In genomic region chr7:90059629-90060301, GRCm38 (mm10) we compare ENCODE assay signal across 8 mouse cellular contexts.
DNase-seq lines count a peak whose midpoint lies in the region; ATAC-seq lines count a peak whose summit lies in the region.

No protein-coding gene starts in this region.

- H3K36me3 ChIP-seq in embryonic facial prominence, embryonic 13.5 days: no peaks in the 10 kb centered on the region
- no peaks in the 10 kb centered on the region for H3K36me3 ChIP-seq in lung, embryonic 16.5 days (ENCODE audit: control insufficient read depth, insufficient read depth, low read length)
- no peaks in the 10 kb centered on the region for H3K36me3 ChIP-seq in forebrain, embryonic 14.5 days (ENCODE audit: control insufficient read depth, insufficient read depth, low read length)

- intact Hi-C loops in left cerebral cortex, postnatal 4 days (cut with DNase I): no loop called here
- intact Hi-C loops in gastrocnemius, postnatal 14 days (cut with DNase I; ENCODE audit: low total_unique reads): no loop called here

- peak; percentile 43; the same call in 1 of the 2 replicates for ATAC-seq in embryonic facial prominence, embryonic 13.5 days (ENCODE audit: insufficient number of reproducible peaks, insufficient read depth, low FRiP score, low TSS enrichment, low read depth)
- ATAC-seq in lung, embryonic 16.5 days (ENCODE audit: low read depth): peak; percentile 25
- no peak for ATAC-seq in forebrain, embryonic 14.5 days

- 59% methylated on average over 6 of the region's 6 CpGs for WGBS in embryonic facial prominence, embryonic 13.5 days
- WGBS in lung, embryonic 16.5 days: 57% methylated on average over 6 of the region's 6 CpGs
- WGBS in forebrain, embryonic 14.5 days: 83% methylated on average over 6 of the region's 6 CpGs

- H3K9me3 ChIP-seq in embryonic facial prominence, embryonic 13.5 days: no peaks in the 10 kb centered on the region
- H3K9me3 ChIP-seq in lung, embryonic 16.5 days (ENCODE audit: control insufficient read depth, low read length): no peaks in the 10 kb centered on the region
- no peaks in the 10 kb centered on the region for H3K9me3 ChIP-seq in forebrain, embryonic 14.5 days (replicated peaks; ENCODE audit: control insufficient read depth, low read length)

- no peak overlapping the region for H3K9ac ChIP-seq in embryonic facial prominence, embryonic 13.5 days
- H3K9ac ChIP-seq in lung, embryonic 16.5 days (ENCODE audit: low read length): peak overlapping the region; percentile 35
- H3K9ac ChIP-seq in forebrain, embryonic 14.5 days (ENCODE audit: low read length): no peak overlapping the region

- H3K4me2 ChIP-seq in embryonic facial prominence, embryonic 13.5 days: no peak overlapping the region
- no peak overlapping the region for H3K4me2 ChIP-seq in lung, embryonic 16.5 days (ENCODE audit: low read depth, low read length)
- H3K4me2 ChIP-seq in forebrain, embryonic 14.5 days (ENCODE audit: low read length): no peak overlapping the region

- no peak overlapping the region for H3K4me3 ChIP-seq in embryonic facial prominence, embryonic 13.5 days
- H3K4me3 ChIP-seq in lung, embryonic 16.5 days (ENCODE audit: low read length): no peak overlapping the region
- H3K4me3 ChIP-seq in forebrain, embryonic 14.5 days (ENCODE audit: low read depth, low read length): no peak overlapping the region

- peak; percentile 23 to 41 for DNase-seq in left cerebral cortex, adult 18-20 months (ENCODE audit: low spot score in 2 of 2)
- no peak for DNase-seq in left cerebral cortex, postnatal 4 days
- peak; percentile 59 for DNase-seq in kidney, postnatal 14 days
- DNase-seq in thymus, adult 18-20 months: peak; percentile 41 to 69
- DNase-seq in forebrain, embryonic 14.5 days (ENCODE audit: low spot score): no peak
- no peak for DNase-seq in gastrocnemius, postnatal 14 days

- H3K4me1 ChIP-seq in embryonic facial prominence, embryonic 13.5 days: peaks cover 21% of the 10 kb centered on the region
- peaks cover 26% of the 10 kb centered on the region for H3K4me1 ChIP-seq in lung, embryonic 16.5 days (replicated peaks; ENCODE audit: control insufficient read depth, insufficient read depth, low read length)
- no peaks in the 10 kb centered on the region for H3K4me1 ChIP-seq in forebrain, embryonic 14.5 days (ENCODE audit: control insufficient read depth, insufficient read depth, low read length)

- peak overlapping the region; percentile 71 for H3K27ac ChIP-seq in embryonic facial prominence, embryonic 13.5 days
- H3K27ac ChIP-seq in lung, embryonic 16.5 days (ENCODE audit: low read length): peak overlapping the region; percentile 73
- no peak overlapping the region for H3K27ac ChIP-seq in forebrain, embryonic 14.5 days (ENCODE audit: low read depth, low read length)

- H3K27me3 ChIP-seq in embryonic facial prominence, embryonic 13.5 days: no peaks in the 10 kb centered on the region
- H3K27me3 ChIP-seq in lung, embryonic 16.5 days (ENCODE audit: control insufficient read depth, insufficient read depth, low read depth, low read length): no peaks in the 10 kb centered on the region
- H3K27me3 ChIP-seq in forebrain, embryonic 14.5 days (replicated peaks; ENCODE audit: control insufficient read depth, insufficient read depth, low read length): no peaks in the 10 kb centered on the region

Comparison
In these comparisons a context has a peak if more than half of its experiments do, and no peak if none do; other contexts are left out.
1. DNase-seq: peak in left cerebral cortex, adult 18-20 months (2 of 2), kidney, postnatal 14 days (single experiment) and thymus, adult 18-20 months (2 of 2); none in left cerebral cortex, postnatal 4 days (single experiment), forebrain, embryonic 14.5 days (single experiment) and gastrocnemius, postnatal 14 days (single experiment).